Mouse (Mus musculus) ES-E14 (cell line): ENCODE data around the gene Polr1b.

Experiments
- CHD2 ChIP-seq: IDR thresholded peaks from 2 replicates; pipeline ENCODE4 v1.6.1; 2014; ENCODE audit warnings: mild to moderate bottlenecking, low read depth, low read length, inconsistent platforms
- HCFC1 ChIP-seq: IDR thresholded peaks from 2 replicates; pipeline ENCODE4 v1.6.1; 2012; ENCODE audit warnings: low read length, inconsistent platforms, borderline replicate concordance; ENCODE audit not compliant: insufficient read depth
- MAFK ChIP-seq: IDR thresholded peaks from 2 replicates; pipeline ENCODE4 v1.6.1; 2014; ENCODE audit warnings: mild to moderate bottlenecking, low read depth, low read length, inconsistent platforms; ENCODE audit not compliant: insufficient read depth
- ZC3H11A ChIP-seq: IDR thresholded peaks from 2 replicates; pipeline ENCODE4 v1.6.1; 2012; ENCODE audit warnings: low read depth, mild to moderate bottlenecking, inconsistent platforms, low read length, borderline replicate concordance
- ZNF384 ChIP-seq: IDR thresholded peaks from 2 replicates; pipeline ENCODE4 v1.6.1; 2012; ENCODE audit warnings: low read depth, low read length, inconsistent platforms

GRCm38 (mm10) chr2:129152751-129153150 lies 52.0 kb downstream of the Polr1b start:
- TF ChIP-seq HCFC1 (no peak), ZC3H11A (no peak), ZNF384 (no peak), MAFK (no peak), CHD2 (no peak)
